51 mouse cellular contexts compared by ENCODE assay signal in genomic region chr11:81998646-81999045, GRCm38 (mm10). TPM values are rescaled to one million over a fixed set of nuclear protein-coding genes. Genes with fewer than 3 reads are reported as not detected.
"Had no signal": no experiment of that assay in that cellular context is flagged by ENCODE, and none has a peak within 500 bp of the region (broad histone marks: within the 10 kb centered on the region; RNA-seq: fewer than 3 reads in every experiment).

No protein-coding gene starts in this region.

- H3K9ac ChIP-seq: heart, embryonic 12.5 days; heart, embryonic 13.5 days; heart, embryonic 15.5 days; hindbrain, embryonic 12.5 days; hindbrain, embryonic 13.5 days; hindbrain, embryonic 14.5 days; hindbrain, embryonic 15.5 days; intestine, embryonic 15.5 days; kidney, embryonic 15.5 days had no signal

- H3K9me3 ChIP-seq: heart, embryonic 12.5 days; heart, embryonic 13.5 days; heart, embryonic 15.5 days; hindbrain, embryonic 10.5 days; hindbrain, embryonic 12.5 days; hindbrain, embryonic 13.5 days; hindbrain, embryonic 15.5 days; intestine, embryonic 15.5 days; kidney, embryonic 15.5 days had no signal

- DNase-seq: heart, postnatal 10 days; heart, postnatal 14 days; heart, postnatal 36 days; heart, postnatal 4 days; kidney, adult 11 months; kidney, adult 18-20 months; kidney, adult 2 months; kidney, adult 8-10 months; kidney, adult 9 months; kidney, postnatal 10 days; kidney, postnatal 14 days; kidney, postnatal 25 days; kidney, postnatal 36 days; kidney, postnatal 4 days; layer of hippocampus, adult 9-11 months; layer of hippocampus, postnatal 36 days had no signal

- H3K4me2 ChIP-seq: heart, embryonic 11.5 days; heart, embryonic 12.5 days; heart, embryonic 13.5 days; heart, embryonic 15.5 days; hindbrain, embryonic 12.5 days; hindbrain, embryonic 13.5 days; hindbrain, embryonic 14.5 days; hindbrain, embryonic 15.5 days; intestine, embryonic 15.5 days; kidney, embryonic 15.5 days had no signal

- H3K4me3 ChIP-seq: heart, embryonic 12.5 days; heart, embryonic 13.5 days; heart, embryonic 15.5 days; hindbrain, embryonic 10.5 days; hindbrain, embryonic 12.5 days; hindbrain, embryonic 13.5 days; hindbrain, embryonic 15.5 days; intestine, embryonic 15.5 days; kidney, embryonic 15.5 days; layer of hippocampus, adult 2 months; left cerebral cortex, adult 2 months had no signal

- H3K4me1 ChIP-seq: heart, embryonic 12.5 days; heart, embryonic 13.5 days; heart, embryonic 15.5 days; hindbrain, embryonic 10.5 days; hindbrain, embryonic 12.5 days; hindbrain, embryonic 13.5 days; hindbrain, embryonic 15.5 days; intestine, embryonic 15.5 days; kidney, embryonic 15.5 days had no signal

- H3K36me3 ChIP-seq: heart, embryonic 12.5 days; heart, embryonic 13.5 days; heart, embryonic 15.5 days; hindbrain, embryonic 10.5 days; hindbrain, embryonic 12.5 days; hindbrain, embryonic 13.5 days; hindbrain, embryonic 15.5 days; intestine, embryonic 15.5 days; kidney, embryonic 15.5 days had no signal

- H3K27me3 ChIP-seq: hindbrain, embryonic 12.5 days; hindbrain, embryonic 15.5 days; intestine, embryonic 15.5 days; kidney, embryonic 15.5 days had no signal

- ATAC-seq: hindbrain, embryonic 16.5 days; hindbrain, postnatal 0 days; inflammation-experienced regulatory T-cells, adult 6 months; intestine, embryonic 15.5 days; intestine, embryonic 16.5 days; intestine, postnatal 0 days had no signal

- H3K27ac ChIP-seq: heart, embryonic 13.5 days; heart, embryonic 15.5 days; hindbrain, embryonic 10.5 days; hindbrain, embryonic 12.5 days; hindbrain, embryonic 13.5 days; hindbrain, embryonic 14.5 days; hindbrain, embryonic 15.5 days; hindbrain, postnatal 0 days; intestine, embryonic 15.5 days; kidney, embryonic 15.5 days; kidney, postnatal 0 days; layer of hippocampus, adult 2 months; left cerebral cortex, adult 2 months had no signal

RNA-seq across cellular contexts. Expression of gene Asic2, which starts 30.4 kb away (rescaled TPM):
- total RNA-seq: heart, postnatal 10 days; heart, postnatal 14 days; heart, postnatal 25 days; heart, postnatal 36 days; hematopoietic stem cell, adult 5-6 weeks had no signal
- polyA plus RNA-seq: heart, embryonic 14.5 days; heart, embryonic 15.5 days; heart, embryonic 16.5 days; heart, postnatal 0 days; inflammation-experienced regulatory T-cells, adult 6 months had no signal

RNA-seq across cellular contexts. Expression of gene Ccl2, which starts 36.7 kb away (rescaled TPM):
- total RNA-seq: hindbrain, postnatal 0 days; layer of hippocampus, adult 18-20 months; layer of hippocampus, adult 2 months; layer of hippocampus, postnatal 10 days; layer of hippocampus, postnatal 14 days; layer of hippocampus, postnatal 25 days; left cerebral cortex, adult 2 months had no signal
- polyA plus RNA-seq: inflammation-experienced regulatory T-cells, adult 6 months had no signal

RNA-seq across cellular contexts. Expression of gene Gm17268, which starts 39.7 kb away (rescaled TPM):
- total RNA-seq: heart, postnatal 10 days; heart, postnatal 14 days; heart, postnatal 25 days; heart, postnatal 36 days; heart, postnatal 4 days; hematopoietic stem cell, adult 5-6 weeks; hindbrain, postnatal 0 days; layer of hippocampus, adult 18-20 months; layer of hippocampus, adult 2 months; layer of hippocampus, adult 8-10 months; layer of hippocampus, postnatal 10 days; layer of hippocampus, postnatal 14 days; layer of hippocampus, postnatal 25 days; layer of hippocampus, postnatal 36 days; left cerebral cortex, adult 18-20 months; left cerebral cortex, adult 2 months had no signal
- polyA plus RNA-seq: heart, embryonic 11.5 days; heart, embryonic 12.5 days; heart, embryonic 13.5 days; heart, embryonic 14.5 days; heart, embryonic 15.5 days; heart, embryonic 16.5 days; heart, postnatal 0 days; hindbrain, embryonic 10.5 days; hindbrain, embryonic 11.5 days; hindbrain, embryonic 12.5 days; hindbrain, embryonic 13.5 days; hindbrain, embryonic 14.5 days; hindbrain, embryonic 15.5 days; hindbrain, embryonic 16.5 days; hindbrain, postnatal 0 days; inflammation-experienced regulatory T-cells, adult 6 months; intestine, embryonic 14.5 days; intestine, embryonic 15.5 days; intestine, embryonic 16.5 days; intestine, postnatal 0 days; kidney, adult 2 months; kidney, embryonic 14.5 days; kidney, embryonic 15.5 days; kidney, embryonic 16.5 days; kidney, postnatal 0 days; large intestine, adult 2 months had no signal

RNA-seq across cellular contexts. Expression of gene Ccl7, which starts 46.9 kb away (rescaled TPM):
- total RNA-seq: hematopoietic stem cell, adult 5-6 weeks; layer of hippocampus, adult 18-20 months; layer of hippocampus, adult 2 months; layer of hippocampus, adult 8-10 months; layer of hippocampus, postnatal 14 days; layer of hippocampus, postnatal 25 days; layer of hippocampus, postnatal 36 days; left cerebral cortex, adult 18-20 months; left cerebral cortex, adult 2 months had no signal
- polyA plus RNA-seq: hindbrain, embryonic 10.5 days; hindbrain, embryonic 11.5 days; inflammation-experienced regulatory T-cells, adult 6 months had no signal

RNA-seq across cellular contexts. Expression of gene Ccl11, which starts 59.0 kb away (rescaled TPM):
- total RNA-seq: hematopoietic stem cell, adult 5-6 weeks; layer of hippocampus, adult 8-10 months; layer of hippocampus, postnatal 36 days; left cerebral cortex, adult 18-20 months had no signal
- polyA plus RNA-seq: heart, embryonic 11.5 days; hindbrain, embryonic 10.5 days; hindbrain, embryonic 11.5 days; inflammation-experienced regulatory T-cells, adult 6 months had no signal
